Mouse (Mus musculus): ENCODE measurements at regions not wholly inside any gene's neighbourhood (a gene's known extent, or its start where the extent isn't known, plus 50 kb on each side); places are given as distances from the start of the nearest gene placed in this dataset.

DNA sequence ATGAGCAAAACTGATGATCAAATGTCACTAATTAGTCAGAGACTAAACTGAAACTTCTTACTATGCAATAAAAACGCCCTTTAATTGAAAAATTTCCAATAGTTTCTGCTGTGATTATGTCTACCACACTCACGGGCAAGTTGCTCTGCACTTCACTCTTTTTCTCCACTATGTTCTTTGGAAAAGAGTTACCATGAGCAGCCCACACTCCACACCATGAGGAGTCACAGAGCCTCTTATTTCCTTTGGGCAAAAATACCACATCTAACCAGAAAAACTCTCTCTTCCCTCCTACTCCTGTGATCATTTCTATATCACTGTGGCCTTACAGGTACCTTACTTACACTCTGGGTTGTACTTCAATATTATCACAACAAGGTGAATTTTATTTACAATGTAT is 174.7 kb downstream of the Gm11361 start:
- no peak for TF ChIP-seq EP300 (IDR thresholded peaks at IDR 0.05; ENCODE audit: low read depth)
- no peak for TF ChIP-seq CTCF (IDR thresholded peaks at IDR 0.05; ENCODE audit: low read depth)
